Mouse (Mus musculus) limb, embryonic 15.5 days (tissue): ENCODE results near the gene Crk. TPM values are rescaled to one million over a fixed set of nuclear protein-coding genes. Genes with fewer than 3 reads are reported as not detected.

Experiments
- ATAC-seq: fragments of 200-750 bp; cut with Nextera tagmentation; 2 replicates; pipeline ENCODE4 v1.8.0; 2017; ENCODE audit warnings: low read depth, moderate TSS enrichment; ENCODE audit not compliant: insufficient number of reproducible peaks, low FRiP score, low TSS enrichment
- H3K27ac ChIP-seq: fragments of 300-500 bp; sonication (generic); 2 replicates; pipeline ENCODE4 v1.5.1; 2015; ENCODE audit warnings: moderate library complexity, mild to moderate bottlenecking, inconsistent platforms
- H3K27me3 ChIP-seq: fragments of 300-500 bp; sonication (generic); 2 replicates; pipeline ENCODE4 v1.6.1; 2015; ENCODE audit warnings: inconsistent platforms
- H3K36me3 ChIP-seq: fragments of 300-500 bp; sonication (generic); 2 replicates; pipeline ENCODE4 v1.6.1; 2015; ENCODE audit warnings: inconsistent platforms
- H3K4me1 ChIP-seq: fragments of 300-500 bp; sonication (generic); 2 replicates; pipeline ENCODE4 v1.6.1; 2015; ENCODE audit warnings: inconsistent platforms
- H3K4me2 ChIP-seq: fragments of 300-500 bp; sonication (generic); 2 replicates; pipeline ENCODE4 v1.6.1; 2015; ENCODE audit warnings: mild to moderate bottlenecking, inconsistent platforms
- H3K4me3 ChIP-seq: fragments of 300-500 bp; sonication (generic); 2 replicates; pipeline ENCODE4 v1.5.1; 2015; ENCODE audit warnings: mild to moderate bottlenecking, inconsistent platforms
- H3K9ac ChIP-seq: fragments of 300-500 bp; sonication (generic); 2 replicates; pipeline ENCODE4 v1.6.1; 2015; ENCODE audit warnings: inconsistent platforms
- H3K9me3 ChIP-seq: fragments of 300-500 bp; sonication (generic); 2 replicates; pipeline ENCODE4 v1.6.1; 2016; ENCODE audit warnings: inconsistent platforms
- WGBS: fragments of 180-500 bp; shearing (Covaris S2); methylation state at CpG from one replicate; pipeline ENCODE4 v1.1.7; 2015; 5-methylcytosine and 5-hydroxymethylcytosine counted together
- polyA plus RNA-seq: library from polyadenylated mRNA; unstranded; fragments of >200 nt; fragmentation: Nextera tagmentation; extraction: Ambion mirVana; gene quantifications from 2 replicates; pipeline ENCODE4 v1.2.1, GENCODE M21; 2015

Crk gene
- polyA plus RNA-seq, 1 experiment from 2014 or later = 117 TPM

- peaks cover 38% of the 10 kb centered on the region for H3K4me1 ChIP-seq
- WGBS = under 1% methylated on average over 49 of the region's 52 CpGs
- no peaks in the 10 kb centered on the region for H3K27me3 ChIP-seq
- H3K9me3 ChIP-seq = no peaks in the 10 kb centered on the region
- peak; percentile 40 for ATAC-seq
- H3K4me3 ChIP-seq = peak overlapping the region; percentile 83
- H3K4me2 ChIP-seq = peak overlapping the region; percentile 53
- peak overlapping the region; percentile 98 for H3K27ac ChIP-seq
- H3K9ac ChIP-seq = peak overlapping the region; percentile 97
- peaks cover 9% of the 10 kb centered on the region; the same call in 1 of the 2 replicates for H3K36me3 ChIP-seq
These were observed 54.3 kb downstream of the Crk start for GRCm38 (mm10) chr11:75733227-75733940.

GRCm38 (mm10) chr11:75735462-75736252 lies 56.6 kb downstream of the Crk start:
- Histone ChIP-seq H3K4me1 (peaks cover 52% of the 10 kb centered on the region), H3K9me3 (no peaks in the 10 kb centered on the region), H3K4me2 (peak overlapping the region; percentile 53), H3K27ac (no peak overlapping the region), H3K36me3 (peaks cover 13% of the 10 kb centered on the region; the same call in 1 of the 2 replicates), H3K4me3 (peak overlapping the region; percentile 83; the same call in 1 of the 2 replicates), H3K27me3 (no peaks in the 10 kb centered on the region), H3K9ac (no peak overlapping the region)
- WGBS = 61% methylated on average over 5 of the region's 5 CpGs
- no peak for ATAC-seq

- H3K4me1 ChIP-seq = peaks cover 60% of the 10 kb centered on the region
- no peak overlapping the region for H3K4me3 ChIP-seq
- H3K27me3 ChIP-seq = no peaks in the 10 kb centered on the region
- peaks cover 15% of the 10 kb centered on the region; the same call in 1 of the 2 replicates for H3K36me3 ChIP-seq
- H3K27ac ChIP-seq = no peak overlapping the region
- WGBS = 45% methylated on average over 3 of the region's 3 CpGs
- no peak overlapping the region for H3K9ac ChIP-seq
- no peak overlapping the region for H3K4me2 ChIP-seq
- H3K9me3 ChIP-seq = no peaks in the 10 kb centered on the region
- no peak for ATAC-seq
These were observed 57.9 kb downstream of the Crk start for GRCm38 (mm10) chr11:75736978-75737377.

GRCm38 (mm10) chr11:75737806-75738476 lies 58.9 kb downstream of the Crk start:
- H3K27ac ChIP-seq = no peak overlapping the region
- no peak for ATAC-seq
- WGBS = 78% methylated on average over 2 of the region's 2 CpGs

GRCm38 (mm10) chr11:75738477-75738821 lies 59.4 kb downstream of the Crk start:
- H3K27me3 ChIP-seq = no peaks in the 10 kb centered on the region
- no peak overlapping the region for H3K4me2 ChIP-seq
- H3K9ac ChIP-seq = no peak overlapping the region
- no peak overlapping the region for H3K27ac ChIP-seq
- WGBS = 94% methylated on average over 7 of the region's 7 CpGs
- no peak for ATAC-seq
- peaks cover 55% of the 10 kb centered on the region for H3K4me1 ChIP-seq
- no peak overlapping the region for H3K4me3 ChIP-seq
- H3K9me3 ChIP-seq = no peaks in the 10 kb centered on the region; the same call in 1 of the 2 replicates
- H3K36me3 ChIP-seq = peaks cover 24% of the 10 kb centered on the region; the same call in 1 of the 2 replicates

More at GRCm38 (mm10) chr11:75737806-75738476, 58.9 kb downstream of the Crk start:
- Histone ChIP-seq H3K4me3 (no peak overlapping the region), H3K9ac (no peak overlapping the region), H3K4me2 (no peak overlapping the region), H3K4me1 (peaks cover 55% of the 10 kb centered on the region), H3K9me3 (no peaks in the 10 kb centered on the region), H3K36me3 (peaks cover 22% of the 10 kb centered on the region; the same call in 1 of the 2 replicates), H3K27me3 (no peaks in the 10 kb centered on the region)

GRCm38 (mm10) chr11:75740204-75740603 lies 61.1 kb downstream of the Crk start:
- Histone ChIP-seq H3K27me3 (no peaks in the 10 kb centered on the region), H3K9me3 (no peaks in the 10 kb centered on the region; the same call in 1 of the 2 replicates), H3K27ac (no peak overlapping the region), H3K9ac (no peak overlapping the region), H3K4me1 (peaks cover 47% of the 10 kb centered on the region), H3K36me3 (peaks cover 26% of the 10 kb centered on the region; the same call in 1 of the 2 replicates), H3K4me2 (no peak overlapping the region), H3K4me3 (no peak overlapping the region)
- WGBS = 39% methylated on average over 3 of the region's 3 CpGs
- ATAC-seq = no peak

GRCm38 (mm10) chr11:75741615-75742014 lies 62.6 kb downstream of the Crk start:
- H3K4me3 ChIP-seq = no peak overlapping the region
- H3K9me3 ChIP-seq = no peaks in the 10 kb centered on the region; the same call in 1 of the 2 replicates
- no peaks in the 10 kb centered on the region for H3K27me3 ChIP-seq
- peaks cover 39% of the 10 kb centered on the region for H3K4me1 ChIP-seq
- no peak overlapping the region for H3K9ac ChIP-seq
- 42% methylated on average over 3 of the region's 3 CpGs for WGBS
- no peak overlapping the region for H3K4me2 ChIP-seq
- peaks cover 26% of the 10 kb centered on the region; the same call in 1 of the 2 replicates for H3K36me3 ChIP-seq
- no peak for ATAC-seq
- no peak overlapping the region for H3K27ac ChIP-seq

GRCm38 (mm10) chr11:75744761-75745160 lies 65.7 kb downstream of the Crk start:
- H3K4me2 ChIP-seq = no peak overlapping the region
- WGBS = 97% methylated on average over 3 of the region's 3 CpGs
- ATAC-seq = no peak
- H3K9ac ChIP-seq = no peak overlapping the region
- peaks cover 22% of the 10 kb centered on the region for H3K4me1 ChIP-seq
- H3K36me3 ChIP-seq = peaks cover 18% of the 10 kb centered on the region
- no peak overlapping the region for H3K4me3 ChIP-seq
- no peaks in the 10 kb centered on the region; the same call in 1 of the 2 replicates for H3K9me3 ChIP-seq
- H3K27me3 ChIP-seq = no peaks in the 10 kb centered on the region
- no peak overlapping the region for H3K27ac ChIP-seq

GRCm38 (mm10) chr11:75750537-75750936 lies 71.5 kb downstream of the Crk start:
- Histone ChIP-seq H3K27ac (no peak overlapping the region), H3K4me1 (peaks cover 4% of the 10 kb centered on the region), H3K27me3 (no peaks in the 10 kb centered on the region), H3K4me2 (no peak overlapping the region), H3K36me3 (peaks cover 28% of the 10 kb centered on the region), H3K9me3 (no peaks in the 10 kb centered on the region), H3K9ac (no peak overlapping the region), H3K4me3 (no peak overlapping the region)
- WGBS = 76% methylated on average over 1 of the region's 1 CpGs
- no peak for ATAC-seq

- ATAC-seq = no peak
- H3K4me3 ChIP-seq = no peak overlapping the region
- no peak overlapping the region for H3K27ac ChIP-seq
- no peak overlapping the region for H3K4me2 ChIP-seq
- no peak overlapping the region for H3K9ac ChIP-seq
- 61% methylated on average over 4 of the region's 4 CpGs for whole genome bisulfite sequencing
- H3K36me3 ChIP-seq = peaks cover 32% of the 10 kb centered on the region
- H3K9me3 ChIP-seq = no peaks in the 10 kb centered on the region
- no peaks in the 10 kb centered on the region for H3K27me3 ChIP-seq
- peaks cover 4% of the 10 kb centered on the region for H3K4me1 ChIP-seq
These were observed 72.0 kb downstream of the Crk start for GRCm38 (mm10) chr11:75751082-75751481.
